Mouse (Mus musculus): Measurements from ENCODE around the gene Slc44a5. TPM values are rescaled to one million over a fixed set of nuclear protein-coding genes. Genes with fewer than 3 reads are reported as not detected.

Gene Slc44a5
- 1 to 10 TPM; 7.0 to 8.3 TPM for total RNA-seq (2021)
- long read RNA-seq, experiment 1, partial matches to known transcripts: 0 of 3 reads
- long read RNA-seq, experiment 1, other reads (novel, unspliced or antisense): 3 of 3 reads
- long read RNA-seq, experiment 2, partial matches to known transcripts: 0 of 1 reads
- long read RNA-seq, experiment 2, other reads (novel, unspliced or antisense): 1 of 1 reads

GRCm38 (mm10) chr3:153973171-153973948 lies at the start of gene Slc44a5:
Slc44a5 (plus strand) TSS chr3:153973436.
- DNase-seq (ENCODE audit: low spot score in 2 of 2): peak; percentile 58 to 65

DNA sequence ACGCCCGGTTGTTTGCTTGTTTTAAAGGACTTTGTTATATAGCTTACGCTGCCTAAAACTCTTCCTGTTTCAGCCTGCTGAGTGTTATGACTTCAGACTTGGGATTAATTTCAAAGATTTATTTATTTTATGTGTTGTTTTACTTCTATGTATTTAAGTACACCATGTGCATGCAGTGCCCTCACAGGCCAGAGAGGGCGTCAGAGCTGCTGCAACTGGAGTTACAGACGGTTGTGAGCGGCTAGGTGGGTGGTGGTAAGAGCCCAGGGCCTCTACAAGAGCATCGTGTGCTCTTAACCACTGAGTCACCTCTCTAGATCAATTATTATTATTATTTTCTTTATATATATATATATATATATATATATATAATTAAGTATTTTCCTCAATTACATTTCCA lies 46.9 kb upstream of the Slc44a5 start:
- no peak for DNase-seq (ENCODE audit: low spot score in 2 of 2)

DNA sequence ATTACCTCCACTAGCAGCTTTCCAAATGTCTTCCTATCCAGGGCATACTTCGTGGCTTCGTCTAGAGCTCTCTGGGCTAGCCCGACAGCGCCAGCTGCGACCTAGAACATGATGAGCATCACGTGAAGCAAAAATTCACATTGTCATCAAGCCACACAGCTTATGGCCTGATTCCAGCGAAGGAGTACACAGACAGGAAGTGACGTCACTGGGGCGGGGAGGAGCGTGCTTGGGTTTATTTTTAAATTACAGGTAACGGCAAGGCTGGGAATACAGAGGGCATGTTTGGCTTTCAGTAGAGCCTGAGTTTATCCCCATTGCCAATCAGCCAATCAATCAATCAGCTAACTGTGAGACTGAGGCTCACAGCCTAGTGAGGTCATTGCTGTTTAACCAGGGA lies 43.7 kb upstream of the Slc44a5 start:
- no peak for DNase-seq (ENCODE audit: low spot score in 2 of 2)

- DNase-seq (ENCODE audit: low spot score in 2 of 2): no peak
These were observed 40.8 kb upstream of the Slc44a5 start for GRCm38 (mm10) chr3:153932461-153932860.

DNA sequence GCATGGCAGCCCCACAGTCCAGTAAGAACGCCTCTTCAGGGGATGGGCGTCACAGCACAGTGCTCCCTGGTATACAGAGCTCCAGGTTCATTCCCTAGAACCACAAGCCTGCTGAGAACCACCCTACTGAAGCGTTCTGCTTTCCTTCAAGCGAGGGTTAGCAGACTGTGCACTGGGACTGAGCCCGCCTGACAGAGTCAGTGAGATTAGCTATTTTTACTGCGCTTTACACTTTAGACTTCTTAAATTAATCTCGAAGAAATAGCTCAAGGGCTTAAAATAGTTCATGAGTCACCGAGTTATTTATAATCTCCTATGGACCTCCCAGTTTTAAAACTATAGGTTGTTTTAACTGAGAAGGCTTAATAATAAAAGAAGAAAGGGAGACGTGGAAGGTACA lies 37.4 kb upstream of the Slc44a5 start:
- DNase-seq (ENCODE audit: low spot score in 2 of 2): no peak

GRCm38 (mm10) chr3:153937116-153937810 lies 36.0 kb upstream of the Slc44a5 start:
- DNase-seq (ENCODE audit: low spot score in 2 of 2): no peak

DNA sequence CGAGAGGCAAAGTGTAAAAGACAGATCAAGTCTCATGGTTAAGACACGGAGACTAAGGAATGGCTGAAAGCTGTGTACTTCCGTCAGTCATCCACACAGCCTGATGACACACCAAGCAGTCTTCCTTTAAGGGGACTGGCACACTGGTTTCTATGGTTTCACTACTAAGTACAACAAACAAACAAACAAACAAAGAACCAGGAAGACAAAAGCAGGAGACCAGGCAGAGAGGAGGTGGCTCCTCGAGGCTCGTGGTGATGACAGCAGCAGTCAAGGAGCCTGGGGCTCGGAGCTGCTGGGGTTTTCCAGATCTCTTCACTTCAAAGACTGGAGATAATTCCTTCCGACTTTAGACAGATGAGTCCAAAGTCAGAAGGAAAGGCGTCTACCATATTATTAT lies 33.2 kb upstream of the Slc44a5 start:
- no peak for DNase-seq (ENCODE audit: low spot score in 2 of 2)

- DNase-seq (ENCODE audit: low spot score in 2 of 2): no peak
These were observed 32.8 kb upstream of the Slc44a5 start for GRCm38 (mm10) chr3:153940486-153940885.

- no peak for DNase-seq (ENCODE audit: low spot score in 2 of 2)
These were observed 31.6 kb upstream of the Slc44a5 start for GRCm38 (mm10) chr3:153941613-153942012.

DNA sequence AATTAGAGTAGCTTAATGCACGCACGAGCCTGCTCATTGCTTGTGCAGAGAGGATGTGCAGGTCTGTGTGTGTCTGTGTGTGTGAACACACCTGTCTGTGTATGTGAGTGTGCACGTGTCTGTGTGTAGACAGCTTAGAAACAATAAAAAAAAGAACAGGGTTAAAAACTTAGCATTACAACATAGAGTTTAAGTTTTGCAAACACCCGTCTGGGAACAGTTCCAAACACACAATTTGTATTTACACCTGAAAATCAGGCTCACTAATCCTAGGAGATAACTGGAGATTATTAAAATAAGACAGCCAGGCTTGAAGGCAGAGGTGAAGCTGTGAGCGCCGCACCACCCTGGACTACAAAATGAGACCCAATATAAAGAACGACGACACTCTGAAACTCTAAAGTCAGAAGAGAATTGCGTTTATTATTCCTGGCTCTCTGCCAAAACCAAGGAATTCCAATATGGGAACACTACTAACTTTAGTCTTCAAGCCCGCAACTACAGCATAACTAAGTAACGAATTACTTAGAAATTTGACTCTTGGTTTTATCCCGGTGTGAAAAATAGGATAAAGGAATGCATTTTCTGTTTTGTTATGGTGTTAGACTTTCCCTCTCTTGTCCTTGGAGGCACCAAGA lies 30.1 kb upstream of the Slc44a5 start:
- DNase-seq (ENCODE audit: low spot score in 2 of 2): no peak

GRCm38 (mm10) chr3:153943901-153944334 lies 29.3 kb upstream of the Slc44a5 start:
- DNase-seq (ENCODE audit: low spot score in 2 of 2): peak in 1 of 2 experiments; percentile 7

GRCm38 (mm10) chr3:153944335-153944990 lies 28.8 kb upstream of the Slc44a5 start, which contains the start of gene Acadm:
Acadm (minus strand) TSS chr3:153944632.
- peak; percentile 90 to 92 for DNase-seq (ENCODE audit: low spot score in 2 of 2)

DNA sequence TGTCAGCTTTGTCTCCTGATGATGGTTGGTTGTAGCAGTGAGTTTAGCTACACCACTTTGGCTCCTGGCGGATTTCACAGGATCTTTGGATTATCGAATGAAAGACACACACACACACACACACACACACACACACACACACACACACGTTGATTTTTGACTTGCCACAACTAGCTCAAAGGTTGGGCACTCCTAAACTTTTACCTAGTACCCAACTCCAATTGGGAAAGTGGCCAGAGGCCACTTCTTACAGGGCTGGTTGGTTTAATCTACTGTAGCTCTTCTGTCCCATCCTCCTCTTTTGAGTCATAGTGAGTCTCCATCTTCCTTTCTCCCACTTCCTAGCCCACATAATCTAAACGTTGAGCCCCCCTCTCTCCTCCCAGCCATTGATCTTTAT lies 26.0 kb upstream of the Slc44a5 start:
- no peak for DNase-seq (ENCODE audit: low spot score in 2 of 2)

GRCm38 (mm10) chr3:153948176-153948575 lies 25.1 kb upstream of the Slc44a5 start:
- no peak for DNase-seq (ENCODE audit: low spot score in 2 of 2)

DNA sequence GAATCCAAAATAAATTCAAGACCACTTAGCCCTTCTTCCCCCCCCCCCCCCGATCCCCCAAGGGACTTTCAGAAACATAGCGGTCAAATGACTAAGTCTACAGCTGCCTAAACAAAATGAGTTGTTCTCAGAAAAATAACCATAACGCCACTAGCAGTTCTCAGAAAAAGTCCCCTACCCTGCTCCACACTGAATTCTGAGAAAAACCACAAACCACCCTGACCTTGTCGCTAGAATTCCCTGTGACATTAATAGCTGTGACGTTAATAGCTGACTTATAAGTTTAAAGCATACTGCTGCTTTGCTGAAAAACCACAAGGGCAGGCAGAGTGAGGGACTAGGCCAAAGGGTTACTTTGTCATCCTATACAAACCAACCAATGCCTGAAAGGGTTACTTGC lies 15.3 kb upstream of the Slc44a5 start:
- no peak for DNase-seq (ENCODE audit: low spot score in 2 of 2)

DNA sequence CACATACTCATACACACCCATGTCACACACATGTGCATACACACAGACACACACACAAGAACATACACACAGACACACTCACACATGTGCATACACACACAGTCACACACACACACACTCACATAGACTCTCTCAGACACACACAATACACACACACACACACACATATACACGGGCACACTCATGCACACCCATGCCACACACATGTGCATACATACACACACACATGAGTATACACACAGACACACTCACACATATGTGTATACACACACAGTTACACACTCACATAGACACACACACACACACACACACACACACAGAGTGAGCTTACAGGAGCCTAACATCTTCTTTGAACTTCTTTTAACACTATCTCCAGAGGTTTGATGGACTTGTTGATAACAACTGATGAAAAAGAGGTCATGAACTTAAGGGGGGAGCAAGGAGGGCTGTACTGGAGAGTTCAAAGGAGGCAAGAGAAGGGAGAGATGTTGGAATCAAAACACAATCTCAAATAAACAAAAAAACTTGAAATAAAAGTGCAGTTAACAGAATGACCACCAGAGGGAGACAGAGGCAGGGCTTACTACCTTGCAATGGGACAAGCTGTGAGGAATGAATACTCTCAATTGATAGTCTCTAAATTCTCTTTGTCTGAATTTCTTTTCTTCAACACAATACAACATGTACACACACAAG lies 14.1 kb upstream of the Slc44a5 start:
- peak in 1 of 2 experiments; percentile 30 for DNase-seq (ENCODE audit: low spot score in 2 of 2)

DNA sequence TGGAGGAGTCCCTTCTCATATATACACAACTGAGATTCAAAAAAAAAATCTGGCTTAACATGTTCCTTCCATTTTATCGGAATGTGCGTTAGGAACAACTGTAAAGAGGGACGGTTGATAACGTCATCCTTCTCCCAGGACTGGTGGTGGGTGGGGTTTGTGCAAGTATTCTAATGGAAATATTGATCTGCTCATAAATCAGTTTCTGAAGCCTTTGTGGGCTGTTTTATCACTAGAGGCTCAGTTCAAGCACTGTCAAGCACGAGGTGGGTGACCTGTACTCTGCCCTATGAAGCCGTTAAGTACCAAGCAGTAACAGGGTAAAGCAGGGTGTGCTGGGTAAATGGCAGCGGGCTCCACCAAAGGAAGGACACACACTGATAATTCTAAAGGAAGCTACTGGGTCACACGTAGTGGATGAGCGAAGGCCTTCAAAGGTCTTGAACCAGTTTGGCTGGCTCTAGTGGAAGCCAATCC lies 13.5 kb upstream of the Slc44a5 start:
- DNase-seq (ENCODE audit: low spot score in 2 of 2): no peak

- DNase-seq (ENCODE audit: low spot score in 2 of 2): no peak
These were observed 12.4 kb upstream of the Slc44a5 start for GRCm38 (mm10) chr3:153960884-153961283.

GRCm38 (mm10) chr3:153961632-153962389 lies 11.4 kb upstream of the Slc44a5 start:
- DNase-seq (ENCODE audit: low spot score in 2 of 2): no peak

- no peak for DNase-seq (ENCODE audit: low spot score in 2 of 2)
These were observed 5.8 kb upstream of the Slc44a5 start for GRCm38 (mm10) chr3:153967447-153967846.
